Mouse (Mus musculus): ENCODE data around the gene Immp2l.
"Not testable (repeated sequence)": the region's sequence is repeated elsewhere in the genome, so short reads cannot be mapped to it uniquely, and the experiment has no call there.

The Immp2l gene

GRCm38 (mm10) chr12:41023511-41024421 lies at the start of gene Immp2l:
Gene Immp2l, plus strand, starts transcription at chr12:41024090.
- DNase-seq (ENCODE audit: low read depth in 1 of 2, low spot score in 2 of 2): peak; percentile 84 to 94

- DNase-seq (ENCODE audit: low read depth in 1 of 2, low spot score in 2 of 2): no peak
These were observed 45.0 kb upstream of the Immp2l start for GRCm38 (mm10) chr12:40978719-40979500.

- no peak for DNase-seq (ENCODE audit: low read depth in 1 of 2, low spot score in 2 of 2)
These were observed 44.2 kb upstream of the Immp2l start for GRCm38 (mm10) chr12:40979716-40980115.

GRCm38 (mm10) chr12:40980160-40980559 lies 43.7 kb upstream of the Immp2l start:
- no peak for DNase-seq (ENCODE audit: low read depth in 1 of 2, low spot score in 2 of 2)

GRCm38 (mm10) chr12:40983021-40983420 lies 40.9 kb upstream of the Immp2l start:
- no peak for DNase-seq (ENCODE audit: low read depth in 1 of 2, low spot score in 2 of 2)

- no peak for DNase-seq (ENCODE audit: low read depth in 1 of 2, low spot score in 2 of 2)
These were observed 39.2 kb upstream of the Immp2l start for GRCm38 (mm10) chr12:40984735-40985134.

- DNase-seq (ENCODE audit: low read depth in 1 of 2, low spot score in 2 of 2): no peak
These were observed 38.1 kb upstream of the Immp2l start for GRCm38 (mm10) chr12:40985791-40986190.

GRCm38 (mm10) chr12:40988311-40989065 lies 35.4 kb upstream of the Immp2l start:
- no peak for DNase-seq (ENCODE audit: low read depth in 1 of 2, low spot score in 2 of 2)

- no peak for DNase-seq (ENCODE audit: low read depth in 1 of 2, low spot score in 2 of 2)
These were observed 32.2 kb upstream of the Immp2l start for GRCm38 (mm10) chr12:40991647-40992046.

- not testable (repeated sequence) for DNase-seq (ENCODE audit: low read depth in 1 of 2, low spot score in 2 of 2)
These were observed 31.7 kb upstream of the Immp2l start for GRCm38 (mm10) chr12:40992237-40992636.

- no peak for DNase-seq (ENCODE audit: low read depth in 1 of 2, low spot score in 2 of 2)
These were observed 29.0 kb upstream of the Immp2l start for GRCm38 (mm10) chr12:40994846-40995245.

- DNase-seq (ENCODE audit: low read depth in 1 of 2, low spot score in 2 of 2): no peak
These were observed 28.1 kb upstream of the Immp2l start for GRCm38 (mm10) chr12:40995618-40996370.

GRCm38 (mm10) chr12:41022516-41022915 lies 1.4 kb upstream of the Immp2l start:
- DNase-seq (ENCODE audit: low read depth in 1 of 2, low spot score in 2 of 2): no peak

GRCm38 (mm10) chr12:41024512-41024911 lies 622 bp downstream of the Immp2l start:
- no peak for DNase-seq (ENCODE audit: low read depth in 1 of 2, low spot score in 2 of 2)

GRCm38 (mm10) chr12:41027485-41027884 lies 3.6 kb downstream of the Immp2l start:
- DNase-seq (ENCODE audit: low read depth in 1 of 2, low spot score in 2 of 2): no peak

GRCm38 (mm10) chr12:41031119-41031518 lies 7.2 kb downstream of the Immp2l start:
- DNase-seq (ENCODE audit: low read depth in 1 of 2, low spot score in 2 of 2): no peak

- DNase-seq (ENCODE audit: low read depth in 1 of 2, low spot score in 2 of 2): no peak
These were observed 9.3 kb downstream of the Immp2l start for GRCm38 (mm10) chr12:41033196-41033595.

GRCm38 (mm10) chr12:41039834-41040233 lies 15.9 kb downstream of the Immp2l start:
- DNase-seq (ENCODE audit: low read depth in 1 of 2, low spot score in 2 of 2): no peak

GRCm38 (mm10) chr12:41041737-41042136 lies 17.8 kb downstream of the Immp2l start:
- DNase-seq (ENCODE audit: low read depth in 1 of 2, low spot score in 2 of 2): no peak

GRCm38 (mm10) chr12:41044493-41045132 lies 20.7 kb downstream of the Immp2l start:
- DNase-seq (ENCODE audit: low read depth in 1 of 2, low spot score in 2 of 2): no peak

All from monocyte, adult 2 months (primary cell).